Mouse (Mus musculus): ENCODE results near the gene U90926. TPM values are rescaled to one million over a fixed set of nuclear protein-coding genes. Genes with fewer than 3 reads are reported as not detected.
"Not testable (repeated sequence)": the region's sequence is repeated elsewhere in the genome, so short reads cannot be mapped to it uniquely, and the experiment has no call there.

U90926 gene
- polyA plus RNA-seq, 1 experiment = not detected

- no peak for DNase-seq (ENCODE audit: low read depth)
Measured at GRCm38 (mm10) chr5:92218915-92219793, 3.9 kb upstream of the U90926 start.

DNA sequence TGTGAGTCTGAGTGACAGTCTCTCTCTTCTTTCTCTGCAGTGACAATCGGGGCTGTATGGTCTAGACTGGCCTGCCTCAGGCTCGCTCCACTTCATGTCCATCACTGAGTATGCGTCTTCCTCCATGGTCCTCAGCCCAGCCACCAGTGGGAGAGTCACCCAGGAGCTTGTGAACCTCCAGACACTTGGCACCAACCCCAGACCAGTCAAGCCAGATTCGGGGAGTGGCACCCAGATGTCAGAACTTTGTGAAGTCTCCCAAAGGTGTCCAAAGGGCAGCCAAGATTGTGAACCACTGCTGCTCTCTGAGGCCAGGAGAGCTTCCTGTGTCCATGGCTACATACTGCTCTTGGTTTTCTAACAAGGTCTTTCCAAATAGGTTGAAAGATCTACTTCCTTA lies 3.0 kb downstream of the U90926 start:
- DNase-seq (ENCODE audit: low read depth) = no peak

DNA sequence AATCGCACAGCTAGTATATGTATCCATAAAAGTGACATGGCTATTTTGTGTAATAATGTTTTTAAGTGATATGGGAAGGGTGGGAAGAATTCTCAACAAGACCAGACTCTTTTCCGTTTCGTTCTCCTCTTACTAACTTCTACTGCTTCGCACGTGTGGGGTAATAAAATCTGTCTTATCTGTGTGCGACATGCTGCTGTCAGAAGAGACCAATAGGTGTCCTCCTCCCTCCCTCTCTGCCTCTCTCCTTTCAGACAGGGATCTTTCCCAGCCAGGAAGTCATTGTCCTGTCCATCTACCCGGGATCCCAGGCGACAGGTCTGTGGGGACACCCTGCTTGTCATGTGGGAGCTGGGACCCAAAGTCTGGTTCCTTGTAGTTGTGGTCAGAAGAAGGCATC lies 5.0 kb downstream of the U90926 start:
- DNase-seq (ENCODE audit: low read depth) = no peak

- no peak for DNase-seq (ENCODE audit: low read depth)
Measured at GRCm38 (mm10) chr5:92206121-92206520, 9.1 kb downstream of the U90926 start.

GRCm38 (mm10) chr5:92205706-92206105 lies 9.5 kb downstream of the U90926 start:
- DNase-seq (ENCODE audit: low read depth) = no peak

DNA sequence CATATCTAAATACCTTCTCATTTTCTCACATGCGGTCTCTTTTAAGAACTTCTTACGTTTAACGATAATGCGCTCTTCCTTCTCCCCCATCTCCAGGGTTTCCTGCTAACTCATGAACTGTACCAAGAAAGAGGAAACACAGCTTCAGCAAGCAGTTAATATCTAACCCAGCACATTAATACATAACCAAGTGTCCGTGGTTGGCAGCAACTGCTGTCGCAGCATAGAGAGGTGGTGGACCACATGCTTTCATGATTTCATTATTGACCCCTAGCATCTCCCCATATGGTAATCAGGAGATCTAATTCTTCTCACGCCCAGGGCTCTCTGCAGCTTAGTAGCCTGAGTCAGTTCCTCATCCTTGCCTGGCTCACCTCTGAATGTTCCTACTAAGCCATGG lies 10.0 kb downstream of the U90926 start:
- DNase-seq (ENCODE audit: low read depth) = no peak

GRCm38 (mm10) chr5:92204162-92205036 lies 10.8 kb downstream of the U90926 start:
- no peak for DNase-seq (ENCODE audit: low read depth)

- DNase-seq (ENCODE audit: low read depth) = no peak
Measured at GRCm38 (mm10) chr5:92198266-92198665, 16.9 kb downstream of the U90926 start.

DNA sequence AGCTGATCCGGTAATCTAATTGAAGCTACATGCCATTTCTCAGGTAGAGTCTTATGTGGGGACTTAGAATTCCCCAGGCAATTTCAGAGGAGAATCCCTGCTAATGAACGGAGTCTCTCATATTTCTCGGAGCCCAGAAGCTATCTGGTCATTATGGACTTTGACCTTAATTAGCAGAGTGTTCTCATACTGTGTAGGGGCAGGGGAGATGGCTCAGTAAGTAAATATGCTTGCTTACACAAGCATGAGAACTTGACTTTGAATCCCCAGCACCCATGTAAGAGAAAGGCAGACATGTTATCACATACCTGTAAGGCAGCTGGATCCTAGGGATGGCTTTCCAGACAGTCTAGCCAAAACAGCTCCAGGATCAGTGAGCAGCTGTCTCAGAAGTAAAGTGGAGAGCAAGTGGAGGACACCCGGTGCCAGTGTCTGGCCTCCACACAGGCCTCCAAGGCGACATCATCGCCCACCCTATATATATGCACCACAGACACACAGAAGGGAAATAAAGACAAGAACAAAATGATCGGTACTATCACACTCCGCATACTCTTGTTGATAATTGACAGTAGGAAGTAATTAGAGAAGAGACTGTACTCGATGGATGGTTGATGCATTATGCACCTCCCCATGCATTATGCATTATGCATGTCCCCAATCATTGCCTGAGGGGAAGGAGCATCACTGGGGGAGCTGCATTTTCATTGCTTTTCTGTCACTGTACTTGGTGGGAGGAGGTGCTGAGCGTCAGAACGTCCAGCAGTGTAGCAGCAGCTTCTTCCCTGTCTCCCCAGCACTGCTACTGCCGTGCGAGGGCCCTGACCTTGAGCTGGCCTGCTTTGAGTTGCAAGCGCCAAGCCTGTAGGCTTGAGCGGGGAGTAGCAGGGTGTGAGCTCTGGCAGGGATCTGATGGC lies 18.1 kb downstream of the U90926 start:
- no peak for DNase-seq (ENCODE audit: low read depth)

DNA sequence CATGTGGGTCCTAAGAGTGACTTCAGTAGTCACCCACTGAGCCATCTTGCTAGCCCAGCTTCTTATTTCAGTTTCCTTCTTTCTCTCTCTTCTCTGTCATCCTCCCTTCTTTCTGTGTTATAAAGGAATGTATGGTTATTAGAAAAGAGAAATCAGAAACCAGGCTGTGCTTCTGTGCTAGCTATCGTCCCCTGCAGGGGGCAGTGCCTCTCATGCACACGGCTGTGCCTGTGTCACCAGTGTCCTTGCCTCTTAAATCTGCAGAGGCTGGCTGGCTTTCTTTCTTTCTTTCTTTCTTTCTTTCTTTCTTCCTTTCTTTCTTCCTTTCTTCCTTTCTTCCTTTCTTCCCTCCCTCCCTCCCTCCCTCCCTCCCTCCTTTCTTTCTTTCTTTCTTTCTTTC lies 19.5 kb downstream of the U90926 start:
- not testable (repeated sequence) for DNase-seq (ENCODE audit: low read depth)

- no peak for DNase-seq (ENCODE audit: low read depth)
Measured at GRCm38 (mm10) chr5:92188881-92189483, 26.2 kb downstream of the U90926 start.

GRCm38 (mm10) chr5:92183071-92183830 lies 32.0 kb downstream of the U90926 start:
- no peak for DNase-seq (ENCODE audit: low read depth)

DNA sequence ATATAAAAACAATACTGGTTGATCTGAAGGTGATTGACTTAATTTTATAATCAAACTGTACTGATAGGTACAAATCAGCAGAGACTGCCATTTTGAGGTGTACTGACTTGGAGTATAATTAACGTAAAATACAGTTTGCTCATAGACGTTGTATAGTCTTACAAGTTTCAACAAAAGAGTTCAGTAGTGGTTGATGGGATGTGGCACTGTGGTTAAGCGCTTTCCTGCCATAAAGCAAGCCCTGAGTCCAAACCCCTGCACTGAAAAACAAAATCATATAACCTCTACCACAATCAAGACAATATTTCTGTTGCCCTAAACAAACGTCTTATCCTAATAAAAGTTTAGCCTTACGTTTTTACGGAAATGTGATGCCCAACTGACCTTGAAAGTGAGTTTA lies 49.2 kb downstream of the U90926 start:
- DNase-seq (ENCODE audit: low read depth) = no peak

Other genes with a start within 250 kb of the U90926 start
- gene Odaph, start 227.9 kb downstream of the U90926 start, polyA plus RNA-seq (2012; rRNA removed) = not detected in 2 replicates
- 3.5 and 4.2 TPM in 2 replicates for gene Cdkl2, start 171.5 kb downstream of the U90926 start, polyA plus RNA-seq (2012; rRNA removed)
- gene G3bp2, start 131.7 kb downstream of the U90926 start, polyA plus RNA-seq (2012; rRNA removed) = 31.6 and 37.3 TPM in 2 replicates
- 55.8 and 57.1 TPM in 2 replicates for gene Uso1, start 77.5 kb downstream of the U90926 start, polyA plus RNA-seq (2012; rRNA removed)
- gene Ppef2, start 40.9 kb upstream of the U90926 start, polyA plus RNA-seq (2012; rRNA removed) = 0.38 and 0.58 TPM in 2 replicates
- gene Naaa, start 62.8 kb upstream of the U90926 start, polyA plus RNA-seq (2012; rRNA removed) = 43.8 and 55.8 TPM in 2 replicates
- 9.0 and 12.7 TPM in 2 replicates for gene Sdad1, start 95.1 kb upstream of the U90926 start, polyA plus RNA-seq (2012; rRNA removed)
- 25.1 and 33.4 TPM in 2 replicates for gene Cxcl9, start 112.7 kb upstream of the U90926 start, polyA plus RNA-seq (2012; rRNA removed)
- gene Art3, start 116.4 kb upstream of the U90926 start, polyA plus RNA-seq (2012; rRNA removed) = 97.5 and 121 TPM in 2 replicates
- 4.6 and 7.0 TPM in 2 replicates for gene Cxcl10, start 133.5 kb upstream of the U90926 start, polyA plus RNA-seq (2012; rRNA removed)
- gene Nup54, start 219.8 kb upstream of the U90926 start, polyA plus RNA-seq (2012; rRNA removed) = 17.2 and 19.3 TPM in 2 replicates